29 mouse cellular contexts compared by ENCODE assay signal in genomic region chr7:79440035-79440434, GRCm38 (mm10). TPM values are rescaled to one million over a fixed set of nuclear protein-coding genes. Genes with fewer than 3 reads are reported as not detected.
"Had no signal": no experiment of that assay in that cellular context is flagged by ENCODE, and none has a peak within 500 bp of the region (broad histone marks: within the 10 kb centered on the region; RNA-seq: fewer than 3 reads in every experiment).

No protein-coding gene starts in this region.

- H3K9me3 ChIP-seq: heart, embryonic 10.5 days; heart, embryonic 13.5 days; heart, embryonic 15.5 days; intestine, embryonic 15.5 days; limb, embryonic 10.5 days; liver, embryonic 13.5 days; liver, embryonic 15.5 days had no signal

- H3K4me1 ChIP-seq: heart, embryonic 10.5 days; heart, embryonic 13.5 days; heart, embryonic 15.5 days; intestine, embryonic 15.5 days; limb, embryonic 10.5 days; limb, embryonic 12.5 days; liver, embryonic 13.5 days; liver, embryonic 15.5 days had no signal

- ATAC-seq: hindbrain, embryonic 16.5 days; inflammation-experienced regulatory T-cells, adult 6 months; intestine, embryonic 15.5 days; intestine, postnatal 0 days had no signal

- H3K4me3 ChIP-seq: heart, embryonic 10.5 days; heart, embryonic 13.5 days; heart, embryonic 15.5 days; intestine, embryonic 15.5 days; layer of hippocampus, adult 2 months; left cerebral cortex, adult 2 months; limb, embryonic 10.5 days; limb, embryonic 12.5 days; liver, embryonic 13.5 days; liver, embryonic 15.5 days had no signal

- DNase-seq: gastrocnemius, postnatal 14 days; gastrocnemius, postnatal 36 days; heart, adult 18-20 months; heart, postnatal 14 days; heart, postnatal 36 days; kidney, adult 18-20 months; kidney, adult 8-10 months; kidney, postnatal 10 days; kidney, postnatal 4 days; liver; liver, embryonic 13.5 days had no signal

- H3K9ac ChIP-seq: heart, embryonic 13.5 days; heart, embryonic 15.5 days; hindbrain, embryonic 14.5 days; intestine, embryonic 15.5 days; limb, embryonic 12.5 days; liver, embryonic 13.5 days; liver, embryonic 15.5 days had no signal

- H3K27me3 ChIP-seq: heart, embryonic 13.5 days; heart, embryonic 15.5 days; intestine, embryonic 15.5 days; limb, embryonic 12.5 days; liver, embryonic 13.5 days; liver, embryonic 15.5 days had no signal

- H3K27ac ChIP-seq: heart, embryonic 10.5 days; heart, embryonic 13.5 days; heart, embryonic 15.5 days; hindbrain, embryonic 14.5 days; intestine, embryonic 15.5 days; layer of hippocampus, adult 2 months; left cerebral cortex, adult 2 months; limb, embryonic 10.5 days; limb, embryonic 12.5 days; liver, embryonic 13.5 days; liver, embryonic 15.5 days had no signal

- H3K4me2 ChIP-seq: heart, embryonic 13.5 days; heart, embryonic 15.5 days; hindbrain, embryonic 14.5 days; intestine, embryonic 15.5 days; limb, embryonic 12.5 days; liver, embryonic 13.5 days; liver, embryonic 15.5 days had no signal

RNA-seq across cellular contexts. Expression of gene Fanci, which starts 48.3 kb away (rescaled TPM):
- total RNA-seq: gastrocnemius, adult 18-20 months; gastrocnemius, adult 8-10 months had no signal

RNA-seq across cellular contexts. Expression of gene Rlbp1, which starts 53.2 kb away (rescaled TPM):
- total RNA-seq: gastrocnemius, adult 18-20 months; gastrocnemius, adult 8-10 months; gastrocnemius, postnatal 14 days; gastrocnemius, postnatal 36 days; heart, adult 18-20 months; heart, adult 8-10 months; heart, postnatal 14 days; heart, postnatal 36 days; hematopoietic stem cell, adult 5-6 weeks had no signal
- polyA plus RNA-seq: heart, embryonic 13.5 days; heart, embryonic 15.5 days; heart, postnatal 0 days; inflammation-experienced regulatory T-cells, adult 6 months had no signal
